Mouse (Mus musculus) midbrain, embryonic 14.5 days (tissue): ENCODE results near the gene Zfp653. TPM values are rescaled to one million over a fixed set of nuclear protein-coding genes. Genes with fewer than 3 reads are reported as not detected.

ENCODE experiments used
- ATAC-seq: fragments of 200-750 bp; cut with Nextera tagmentation; 2 replicates; pipeline ENCODE4 v1.8.0; 2017; ENCODE audit warnings: moderate number of reproducible peaks, moderate library complexity; ENCODE audit not compliant: low FRiP score, low TSS enrichment
- DNase-seq: peaks from one replicate; pipeline ENCODE4 v3.0.0-alpha.2; 2015
- H3K27ac ChIP-seq: fragments of 300-500 bp; sonication (generic); replicated peaks from 2 replicates; pipeline ENCODE4 v1.5.1; 2014; ENCODE audit warnings: mild to moderate bottlenecking, low read depth, low read length, moderate library complexity
- H3K27me3 ChIP-seq: fragments of 300-500 bp; sonication (generic); 2 replicates; pipeline ENCODE4 v1.6.1; 2014; ENCODE audit warnings: low read length, control low read depth, mixed read lengths; ENCODE audit not compliant: control insufficient read depth, insufficient read depth
- H3K36me3 ChIP-seq: fragments of 300-500 bp; sonication (generic); 2 replicates; pipeline ENCODE4 v1.6.1; 2014; ENCODE audit warnings: low read length, control low read depth; ENCODE audit not compliant: control insufficient read depth, insufficient read depth
- H3K4me1 ChIP-seq: fragments of 300-500 bp; sonication (generic); 2 replicates; pipeline ENCODE4 v1.6.1; 2014; ENCODE audit warnings: mild to moderate bottlenecking, antibody characterized with exemption, low read length, control low read depth; ENCODE audit not compliant: control insufficient read depth, insufficient read depth
- H3K4me2 ChIP-seq: fragments of 300-500 bp; sonication (generic); 2 replicates; pipeline ENCODE4 v1.6.1; 2014; ENCODE audit warnings: mild to moderate bottlenecking, low read length, moderate library complexity
- H3K4me3 ChIP-seq: fragments of 300-500 bp; sonication (generic); replicated peaks from 2 replicates; pipeline ENCODE4 v1.5.1; 2014; ENCODE audit warnings: low read depth, low read length
- H3K9ac ChIP-seq: fragments of 300-500 bp; sonication (generic); replicated peaks from 2 replicates; pipeline ENCODE4 v1.6.1; 2014; ENCODE audit warnings: mild to moderate bottlenecking, low read length, moderate library complexity
- H3K9me3 ChIP-seq: fragments of 300-500 bp; sonication (generic); 2 replicates; pipeline ENCODE4 v1.6.1; 2016; ENCODE audit warnings: low read length, control low read depth, mixed read lengths; ENCODE audit not compliant: control insufficient read depth
- WGBS: fragments of 180-500 bp; shearing (Covaris S2); extraction: QIAGEN DNeasy Blood & Tissue Kit; methylation state at CpG from one replicate; pipeline ENCODE4 v1.1.7; 2014; 5-methylcytosine and 5-hydroxymethylcytosine counted together
- polyA plus RNA-seq: library from polyadenylated mRNA; unstranded; fragments of >200 nt; fragmentation: Nextera tagmentation; extraction: Ambion mirVana; gene quantifications from 2 replicates; pipeline ENCODE4 v1.2.1, GENCODE M21; 2014

Zfp653 gene
- polyA plus RNA-seq, 1 experiment from 2014 or later = 14.7 TPM

DNA sequence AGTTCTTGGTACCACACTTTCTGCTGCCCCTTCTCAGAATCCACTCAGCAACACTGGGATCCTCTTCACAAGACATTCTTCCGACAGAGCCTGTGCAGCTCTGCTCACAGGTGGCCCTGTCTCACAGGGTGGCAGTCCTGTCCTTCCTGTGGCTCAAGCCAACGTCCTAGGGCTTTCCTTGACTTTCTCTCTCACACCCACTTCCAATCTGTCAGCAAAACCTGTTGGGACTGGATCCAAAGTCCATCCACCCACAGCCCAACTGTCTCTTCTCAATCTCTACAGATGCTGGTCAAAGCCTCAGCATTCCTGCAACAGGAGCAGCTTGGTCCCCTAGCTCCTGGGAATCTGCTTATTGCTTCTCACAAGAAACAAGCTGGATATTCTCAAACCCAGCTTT, 9.8 kb downstream of the Zfp653 start:
- Histone ChIP-seq H3K9ac (no peak overlapping the region), H3K36me3 (peaks cover 85% of the 10 kb centered on the region), H3K4me2 (no peak overlapping the region), H3K27ac (no peak overlapping the region), H3K27me3 (no peaks in the 10 kb centered on the region), H3K4me1 (no peaks in the 10 kb centered on the region), H3K4me3 (no peak overlapping the region), H3K9me3 (no peaks in the 10 kb centered on the region)
- no peak for DNase-seq
- WGBS = 91% methylated on average over 2 of the region's 2 CpGs
- ATAC-seq = no peak

- peaks cover 56% of the 10 kb centered on the region for H3K36me3 ChIP-seq
- no peak for ATAC-seq
These were observed 13.2 kb downstream of the Zfp653 start for GRCm38 (mm10) chr9:22058011-22058424.

DNA sequence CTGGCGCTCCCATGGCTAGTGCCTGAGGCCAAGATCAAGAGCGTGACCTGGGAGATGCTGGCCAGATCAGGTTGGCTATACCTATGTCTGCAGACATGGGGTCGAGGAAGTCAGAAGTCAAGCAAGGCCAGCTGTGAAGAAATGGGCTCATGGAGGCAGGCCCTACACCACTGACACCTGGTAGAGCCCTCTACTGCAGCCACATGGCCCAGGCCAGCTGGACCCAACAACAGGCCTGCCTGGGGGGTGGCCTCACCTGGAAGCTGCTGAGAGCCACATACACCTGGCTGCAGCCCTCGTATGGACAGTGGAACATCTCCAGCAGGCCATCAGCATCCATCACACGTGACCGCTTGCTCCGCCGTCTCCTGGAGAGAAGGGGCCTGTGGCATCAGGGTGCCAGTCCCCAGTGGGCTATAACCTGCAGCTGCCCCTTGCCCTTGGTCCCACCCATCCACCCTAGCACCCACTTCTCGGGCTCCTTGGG, 14.1 kb downstream of the Zfp653 start:
- Histone ChIP-seq H3K36me3 (peaks cover 48% of the 10 kb centered on the region), H3K27ac (no peak overlapping the region), H3K4me3 (no peak overlapping the region), H3K4me2 (no peak overlapping the region), H3K4me1 (0 out of 2 replicates have a peak, but pooled peaks cover 6% of the 10 kb centered on the region), H3K27me3 (no peaks in the 10 kb centered on the region), H3K9me3 (no peaks in the 10 kb centered on the region), H3K9ac (no peak overlapping the region)
- DNase-seq = no peak
- 93% methylated on average over 9 of the region's 9 CpGs for WGBS
- ATAC-seq = no peak

More at GRCm38 (mm10) chr9:22058011-22058424, 13.2 kb downstream of the Zfp653 start:
- Histone ChIP-seq H3K9ac (no peak overlapping the region), H3K4me1 (0 out of 2 replicates have a peak, but pooled peaks cover 4% of the 10 kb centered on the region), H3K27ac (no peak overlapping the region), H3K4me2 (no peak overlapping the region), H3K27me3 (no peaks in the 10 kb centered on the region), H3K4me3 (no peak overlapping the region), H3K9me3 (no peaks in the 10 kb centered on the region)
- 87% methylated on average over 9 of the region's 9 CpGs for WGBS
- DNase-seq = no peak

GRCm38 (mm10) chr9:22056303-22056910, 14.8 kb downstream of the Zfp653 start:
- Histone ChIP-seq H3K4me3 (no peak overlapping the region), H3K27me3 (no peaks in the 10 kb centered on the region), H3K9me3 (no peaks in the 10 kb centered on the region), H3K9ac (no peak overlapping the region), H3K27ac (no peak overlapping the region), H3K4me2 (no peak overlapping the region), H3K36me3 (peaks cover 43% of the 10 kb centered on the region), H3K4me1 (0 out of 2 replicates have a peak, but pooled peaks cover 7% of the 10 kb centered on the region)
- 78% methylated on average over 9 of the region's 9 CpGs for WGBS
- DNase-seq (no peak), ATAC-seq (no peak)

- DNase-seq = no peak
- Histone ChIP-seq H3K9ac (no peak overlapping the region), H3K4me3 (no peak overlapping the region), H3K36me3 (peaks cover 36% of the 10 kb centered on the region), H3K27ac (no peak overlapping the region), H3K4me1 (0 out of 2 replicates have a peak, but pooled peaks cover 7% of the 10 kb centered on the region), H3K9me3 (no peaks in the 10 kb centered on the region), H3K4me2 (no peak overlapping the region), H3K27me3 (no peaks in the 10 kb centered on the region)
- 41% methylated on average over 29 of the region's 29 CpGs for WGBS
- no peak for ATAC-seq
These were observed 15.5 kb downstream of the Zfp653 start for GRCm38 (mm10) chr9:22055713-22056112.

DNA sequence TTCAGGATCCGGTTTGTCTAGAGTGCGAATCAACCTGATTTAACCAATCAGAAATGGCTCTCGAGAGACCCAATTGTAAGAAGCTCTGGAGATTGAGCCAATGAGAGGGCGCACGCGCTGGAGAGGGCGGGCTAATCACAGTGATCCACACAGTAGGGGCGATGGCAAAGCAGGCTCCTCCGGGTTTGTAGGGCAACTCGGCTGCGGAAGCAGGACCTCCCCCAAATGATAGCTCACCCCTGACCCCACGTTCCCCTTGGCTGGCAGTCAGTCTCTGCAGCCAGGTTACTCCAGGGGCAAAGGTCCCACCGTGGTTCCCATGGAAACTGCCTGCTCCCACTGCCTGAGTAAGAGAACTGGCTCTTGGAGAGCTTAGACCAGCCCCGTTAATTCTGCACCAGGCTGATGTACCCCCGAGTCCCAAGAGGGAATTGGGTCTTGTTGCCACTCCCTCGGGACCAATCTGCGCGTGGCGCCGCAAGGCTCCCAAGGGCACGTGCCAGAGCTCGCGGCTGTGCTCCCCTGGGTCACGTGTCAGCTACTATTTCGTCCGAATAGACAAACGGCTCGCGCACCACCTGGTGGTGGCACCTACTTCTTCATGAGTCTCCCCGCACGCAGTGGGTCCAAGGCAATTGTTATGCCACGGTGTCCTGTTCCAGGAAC, 16.6 kb downstream of the Zfp653 start:
- ATAC-seq (peak; percentile 31; the same call in 1 of the 2 replicates), DNase-seq (peak; percentile 92)
- Histone ChIP-seq H3K4me2 (peak overlapping the region; percentile 50), H3K27ac (no peak overlapping the region), H3K4me3 (peak overlapping the region; percentile 23), H3K27me3 (no peaks in the 10 kb centered on the region), H3K9ac (no peak overlapping the region), H3K36me3 (peaks cover 30% of the 10 kb centered on the region), H3K4me1 (peaks cover 11% of the 10 kb centered on the region), H3K9me3 (no peaks in the 10 kb centered on the region)
- 1% methylated on average over 32 of the region's 32 CpGs for WGBS

DNA sequence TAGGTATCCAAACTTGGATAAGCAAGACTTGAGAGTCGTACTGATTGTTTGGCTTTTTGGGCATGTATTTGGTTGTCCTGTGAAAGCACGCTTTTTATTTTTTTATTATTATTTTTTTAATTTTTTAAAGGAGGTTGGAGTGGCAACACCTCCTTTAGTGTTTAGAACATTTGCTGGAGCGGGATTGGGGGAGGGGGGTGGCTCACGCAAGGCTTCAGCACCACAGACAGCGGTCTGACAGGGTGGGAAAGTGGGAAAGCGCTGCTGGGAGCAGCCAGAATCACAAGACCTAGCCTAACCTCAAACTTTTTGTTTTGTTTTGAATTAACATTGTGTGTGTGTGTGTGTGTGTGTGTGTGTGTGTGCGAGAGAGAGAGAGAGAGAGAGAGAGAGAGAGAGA, 17.5 kb downstream of the Zfp653 start:
- no peak overlapping the region for H3K9ac ChIP-seq
- ATAC-seq (no peak), DNase-seq (no peak)
- no peak overlapping the region for H3K4me2 ChIP-seq
- no peak overlapping the region for H3K27ac ChIP-seq
- no peaks in the 10 kb centered on the region for H3K9me3 ChIP-seq
- H3K4me3 ChIP-seq = no peak overlapping the region
- H3K36me3 ChIP-seq = peaks cover 25% of the 10 kb centered on the region
- H3K27me3 ChIP-seq = no peaks in the 10 kb centered on the region
- WGBS = 50% methylated on average over 7 of the region's 7 CpGs
- peaks cover 20% of the 10 kb centered on the region for H3K4me1 ChIP-seq

GRCm38 (mm10) chr9:22051958-22052254, 19.3 kb downstream of the Zfp653 start, which contains the start of gene Elavl3:
Gene Elavl3 (minus strand): TSS chr9:22052023.
- WGBS = 2% methylated on average over 25 of the region's 28 CpGs
- DNase-seq = peak; percentile 96
- H3K27ac ChIP-seq = peak within 1 kb of the TSS; percentile 96
- H3K4me1 ChIP-seq = peaks cover 37% of the 10 kb centered on the region
- H3K4me2 ChIP-seq = peak within 1 kb of the TSS; percentile 85
- H3K9ac ChIP-seq = peak within 1 kb of the TSS; percentile 98
- no peaks in the 10 kb centered on the region for H3K27me3 ChIP-seq
- H3K4me3 ChIP-seq = peak within 1 kb of the TSS; percentile 100
- ATAC-seq = peak; percentile 80
- peaks cover 8% of the 10 kb centered on the region for H3K36me3 ChIP-seq
- no peaks in the 10 kb centered on the region for H3K9me3 ChIP-seq
